Mouse (Mus musculus): ENCODE results near the gene Ano4.

DNA sequence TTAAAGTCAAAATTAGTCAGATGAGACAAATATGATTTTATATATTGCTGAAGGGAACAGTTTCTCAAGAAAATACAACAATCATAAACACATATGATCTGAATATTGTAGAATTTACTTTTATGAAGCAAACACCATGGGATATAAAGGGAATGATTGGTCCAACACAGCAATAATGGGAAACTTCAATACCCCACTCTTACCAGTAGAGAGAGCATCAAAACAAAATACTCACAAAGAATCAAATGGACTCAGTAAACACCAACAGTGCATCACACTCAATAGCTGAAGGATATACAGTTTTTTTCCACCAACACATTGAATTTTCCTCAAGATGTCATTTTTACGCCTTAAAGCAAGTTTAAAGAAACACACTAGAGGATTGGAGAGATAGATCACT lies 300.4 kb downstream of the Ano4 start:
- TF ChIP-seq CTCF (IDR thresholded peaks at IDR 0.05; ENCODE audit: low read depth) (no peak), EP300 (optimal IDR thresholded peaks at IDR 0.05) (no peak)
